24 mouse cellular contexts compared by ENCODE assay signal in genomic region chr5:75074132-75074531, GRCm38 (mm10). TPM values are rescaled to one million over a fixed set of nuclear protein-coding genes. Genes with fewer than 3 reads are reported as not detected.
DNase-seq lines count a peak whose midpoint lies in the region; ATAC-seq lines count a peak whose summit lies in the region.
"Had no signal": no experiment of that assay in that cellular context is flagged by ENCODE, and none has a peak within 500 bp of the region (broad histone marks: within the 10 kb centered on the region; RNA-seq: fewer than 3 reads in every experiment).

No protein-coding gene starts in this region.

- H3K36me3 ChIP-seq in forebrain, embryonic 13.5 days (ENCODE audit: poor library complexity, severe bottlenecking), result no peaks in the 10 kb centered on the region
- no peaks in the 10 kb centered on the region for H3K36me3 ChIP-seq in forebrain, embryonic 12.5 days (replicated peaks)
- no peaks in the 10 kb centered on the region for H3K36me3 ChIP-seq in hindbrain, embryonic 13.5 days
- no peaks in the 10 kb centered on the region for H3K36me3 ChIP-seq in hindbrain, embryonic 11.5 days (ENCODE audit: control insufficient read depth, insufficient read depth, low read length)
- no peaks in the 10 kb centered on the region for H3K36me3 ChIP-seq in limb, embryonic 10.5 days
- H3K36me3 ChIP-seq in neural tube, embryonic 14.5 days (ENCODE audit: control insufficient read depth, insufficient read depth, low read length), result no peaks in the 10 kb centered on the region
- H3K36me3 ChIP-seq: embryonic facial prominence, embryonic 12.5 days; heart, embryonic 10.5 days had no signal

- peaks cover 95% of the 10 kb centered on the region for H3K27me3 ChIP-seq in forebrain, embryonic 13.5 days
- H3K27me3 ChIP-seq in forebrain, embryonic 12.5 days, result peaks cover 92% of the 10 kb centered on the region
- peaks cover 97% of the 10 kb centered on the region for H3K27me3 ChIP-seq in hindbrain, embryonic 13.5 days
- H3K27me3 ChIP-seq in hindbrain, embryonic 11.5 days (ENCODE audit: control insufficient read depth, insufficient read depth, low read length), result peaks cover 91% of the 10 kb centered on the region
- H3K27me3 ChIP-seq in limb, embryonic 10.5 days (ENCODE audit: low read depth, poor library complexity, severe bottlenecking), result peaks cover 100% of the 10 kb centered on the region
- peaks cover 57% of the 10 kb centered on the region for H3K27me3 ChIP-seq in neural tube, embryonic 14.5 days (ENCODE audit: control insufficient read depth, insufficient read depth, low read length)
- H3K27me3 ChIP-seq: CH12.LX had no signal

- WGBS in forebrain, embryonic 13.5 days, result 6% methylated on average over 4 of the region's 4 CpGs
- 2% methylated on average over 4 of the region's 4 CpGs for WGBS in forebrain, embryonic 12.5 days
- 4% methylated on average over 4 of the region's 4 CpGs for WGBS in hindbrain, embryonic 13.5 days
- WGBS in hindbrain, embryonic 11.5 days, result 2% methylated on average over 4 of the region's 4 CpGs
- 1% methylated on average over 4 of the region's 4 CpGs for WGBS in limb, embryonic 10.5 days
- WGBS in neural tube, embryonic 14.5 days, result 6% methylated on average over 4 of the region's 4 CpGs

- no peak overlapping the region for H3K4me3 ChIP-seq in forebrain, embryonic 13.5 days
- no peak overlapping the region for H3K4me3 ChIP-seq in forebrain, embryonic 12.5 days (replicated peaks)
- H3K4me3 ChIP-seq in hindbrain, embryonic 13.5 days, result no peak overlapping the region
- no peak overlapping the region for H3K4me3 ChIP-seq in hindbrain, embryonic 11.5 days (ENCODE audit: low read depth, low read length)
- no peak overlapping the region for H3K4me3 ChIP-seq in limb, embryonic 10.5 days
- H3K4me3 ChIP-seq in neural tube, embryonic 14.5 days (ENCODE audit: low read depth, low read length), result no peak overlapping the region
- H3K4me3 ChIP-seq: embryonic facial prominence, embryonic 12.5 days; gastrocnemius, adult 2 months; heart, embryonic 10.5 days had no signal

- H3K9ac ChIP-seq in forebrain, embryonic 13.5 days, result no peak overlapping the region
- H3K9ac ChIP-seq in forebrain, embryonic 12.5 days, result no peak overlapping the region
- no peak overlapping the region for H3K9ac ChIP-seq in hindbrain, embryonic 13.5 days
- H3K9ac ChIP-seq in hindbrain, embryonic 11.5 days (ENCODE audit: low read depth, low read length), result no peak overlapping the region
- H3K9ac ChIP-seq in neural tube, embryonic 14.5 days (replicated peaks; ENCODE audit: low read depth, low read length), result no peak overlapping the region
- H3K9ac ChIP-seq: embryonic facial prominence, embryonic 12.5 days; forebrain, postnatal 0 days had no signal

- intact Hi-C loops in left cerebral cortex, postnatal 36 days (cut with DNase I), result loop anchor here (5.0 kb wide), 1 partner anchor 78 kb away; the partner anchor contains the start of gene Pdgfra

- no peaks in the 10 kb centered on the region for H3K9me3 ChIP-seq in forebrain, embryonic 13.5 days (replicated peaks)
- no peaks in the 10 kb centered on the region for H3K9me3 ChIP-seq in forebrain, embryonic 12.5 days
- no peaks in the 10 kb centered on the region for H3K9me3 ChIP-seq in hindbrain, embryonic 13.5 days
- H3K9me3 ChIP-seq in hindbrain, embryonic 11.5 days (ENCODE audit: control insufficient read depth, low read length), result no peaks in the 10 kb centered on the region
- H3K9me3 ChIP-seq in limb, embryonic 10.5 days (replicated peaks), result no peaks in the 10 kb centered on the region
- H3K9me3 ChIP-seq in neural tube, embryonic 14.5 days (ENCODE audit: control insufficient read depth, low read length), result no peaks in the 10 kb centered on the region
- H3K9me3 ChIP-seq: embryonic facial prominence, embryonic 12.5 days; heart, embryonic 10.5 days had no signal

- H3K4me1 ChIP-seq in forebrain, embryonic 13.5 days, result peaks cover 71% of the 10 kb centered on the region
- H3K4me1 ChIP-seq in forebrain, embryonic 12.5 days, result peaks cover 54% of the 10 kb centered on the region
- H3K4me1 ChIP-seq in hindbrain, embryonic 13.5 days (replicated peaks), result peaks cover 58% of the 10 kb centered on the region
- H3K4me1 ChIP-seq in hindbrain, embryonic 11.5 days (replicated peaks; ENCODE audit: control insufficient read depth, insufficient read depth, low read length), result peaks cover 12% of the 10 kb centered on the region
- H3K4me1 ChIP-seq in limb, embryonic 10.5 days, result peaks cover 60% of the 10 kb centered on the region
- peaks cover 16% of the 10 kb centered on the region for H3K4me1 ChIP-seq in neural tube, embryonic 14.5 days (ENCODE audit: control insufficient read depth, insufficient read depth, low read length)

- no peak for DNase-seq in hindbrain, embryonic 11.5 days (ENCODE audit: low spot score)
- peak; percentile 47 for DNase-seq in limb, embryonic 10.5 days (ENCODE audit: low spot score)
- no peak for DNase-seq in adrenal gland, postnatal 36 days
- DNase-seq in left cerebral cortex, postnatal 36 days (ENCODE audit: low spot score in 2 of 2), result no peak
- DNase-seq: adrenal gland, adult 8-10 months; cerebellum, adult 11-12 months; cerebellum, adult 9-10 months; cerebellum, postnatal 25 days; forebrain, postnatal 0 days; gastrocnemius, adult 2 months; gastrocnemius, postnatal 25 days; heart, postnatal 10 days; heart, postnatal 4 days; kidney, adult 2 months had no signal

- no peak for ATAC-seq in forebrain, embryonic 13.5 days
- no peak for ATAC-seq in forebrain, embryonic 12.5 days (ENCODE audit: low FRiP score)
- 0 out of 2 replicates have a peak, but pooled peaks have one; percentile 14 for ATAC-seq in hindbrain, embryonic 13.5 days (ENCODE audit: low FRiP score)
- ATAC-seq in hindbrain, embryonic 11.5 days (ENCODE audit: low FRiP score), result no peak
- ATAC-seq in neural tube, embryonic 14.5 days (ENCODE audit: low read depth), result peak; percentile 67
- ATAC-seq: forebrain, postnatal 0 days; intestine, embryonic 16.5 days had no signal

- H3K4me2 ChIP-seq in forebrain, embryonic 13.5 days, result 0 out of 2 replicates have a peak overlapping the region, but pooled peaks have one; percentile 68
- no peak overlapping the region for H3K4me2 ChIP-seq in forebrain, embryonic 12.5 days
- no peak overlapping the region for H3K4me2 ChIP-seq in hindbrain, embryonic 13.5 days
- H3K4me2 ChIP-seq in hindbrain, embryonic 11.5 days (replicated peaks; ENCODE audit: low read depth, low read length), result no peak overlapping the region
- no peak overlapping the region for H3K4me2 ChIP-seq in neural tube, embryonic 14.5 days (ENCODE audit: low read depth, low read length)
- H3K4me2 ChIP-seq: embryonic facial prominence, embryonic 12.5 days had no signal

- H3K27ac ChIP-seq in forebrain, embryonic 13.5 days, result no peak overlapping the region
- no peak overlapping the region for H3K27ac ChIP-seq in forebrain, embryonic 12.5 days
- H3K27ac ChIP-seq in hindbrain, embryonic 13.5 days, result no peak overlapping the region
- no peak overlapping the region for H3K27ac ChIP-seq in hindbrain, embryonic 11.5 days (ENCODE audit: low read depth, low read length)
- H3K27ac ChIP-seq in limb, embryonic 10.5 days, result no peak overlapping the region
- H3K27ac ChIP-seq in neural tube, embryonic 14.5 days (ENCODE audit: low read depth, low read length), result no peak overlapping the region
- H3K27ac ChIP-seq: embryonic facial prominence, embryonic 12.5 days; gastrocnemius, adult 2 months; heart, embryonic 10.5 days had no signal

RNA-seq across cellular contexts. Expression of gene Gsx2, which starts 1.3 kb away (rescaled TPM):
- polyA plus RNA-seq in forebrain, embryonic 13.5 days (2015; fragmentation: Nextera tagmentation; extraction: Ambion mirVana), result 11.7 and 14.0 TPM in 2 replicates
- polyA plus RNA-seq in forebrain, embryonic 12.5 days (2016; fragmentation: Nextera tagmentation; extraction: Ambion mirVana), result 17.9 and 31.3 TPM in 2 replicates
- 1.1 and 1.2 TPM in 2 replicates for polyA plus RNA-seq in hindbrain, embryonic 13.5 days (2015; fragmentation: Nextera tagmentation; extraction: Ambion mirVana)
- polyA plus RNA-seq in hindbrain, embryonic 11.5 days (2014; fragmentation: Nextera tagmentation; extraction: Ambion mirVana), result 5.5 and 6.0 TPM in 2 replicates
- not detected in 2 replicates for polyA plus RNA-seq in limb, embryonic 10.5 days (2016; fragmentation: Nextera tagmentation; extraction: Ambion mirVana)
- polyA plus RNA-seq in neural tube, embryonic 14.5 days (2014; fragmentation: Nextera tagmentation; extraction: Ambion mirVana), result 0.17 and 0.21 TPM in 2 replicates
- not detected for total RNA-seq in adrenal gland, postnatal 36 days (2021)
- under 1 TPM in 1 of 2 experiments, not detected in 1; 0.39 TPM for total RNA-seq in left cerebral cortex, postnatal 36 days (2021)
- total RNA-seq: adrenal gland, adult 8-10 months; CH12.LX; gastrocnemius, adult 2 months; gastrocnemius, postnatal 25 days; granulocyte monocyte progenitor cell, adult 5-6 weeks; heart, postnatal 10 days; heart, postnatal 4 days had no signal
- polyA plus RNA-seq: heart, embryonic 10.5 days; heart, embryonic 14.5 days; intestine, embryonic 16.5 days; kidney, adult 2 months had no signal

RNA-seq across cellular contexts. Expression of gene Chic2, which starts 29.6 kb away (rescaled TPM):
- polyA plus RNA-seq in forebrain, embryonic 13.5 days (2015; fragmentation: Nextera tagmentation; extraction: Ambion mirVana), result 30.9 and 37.7 TPM in 2 replicates
- 48.5 and 53.7 TPM in 2 replicates for polyA plus RNA-seq in forebrain, embryonic 12.5 days (2016; fragmentation: Nextera tagmentation; extraction: Ambion mirVana)
- polyA plus RNA-seq in hindbrain, embryonic 13.5 days (2015; fragmentation: Nextera tagmentation; extraction: Ambion mirVana), result 34.7 and 39.0 TPM in 2 replicates
- polyA plus RNA-seq in hindbrain, embryonic 11.5 days (2014; fragmentation: Nextera tagmentation; extraction: Ambion mirVana), result 50.9 and 52.3 TPM in 2 replicates
- polyA plus RNA-seq in limb, embryonic 10.5 days (2016; fragmentation: Nextera tagmentation; extraction: Ambion mirVana), result 36.9 and 40.0 TPM in 2 replicates
- polyA plus RNA-seq in neural tube, embryonic 14.5 days (2014; fragmentation: Nextera tagmentation; extraction: Ambion mirVana), result 50.1 and 57.8 TPM in 2 replicates
- total RNA-seq in adrenal gland, postnatal 36 days (2021), result 10 to 100 TPM; 29.3 to 35.6 TPM
- total RNA-seq in left cerebral cortex, postnatal 36 days (2021), result 10 to 100 TPM; 15.3 to 18.8 TPM

Comparison
In these comparisons a context has a peak if more than half of its experiments do, and no peak if none do; other contexts are left out.
1. ATAC-seq: peak in hindbrain, embryonic 13.5 days (single experiment) and neural tube, embryonic 14.5 days (single experiment); none in forebrain, embryonic 13.5 days (single experiment), forebrain, embryonic 12.5 days (single experiment) and hindbrain, embryonic 11.5 days (single experiment).